Mouse (Mus musculus) thymus, adult 2 months (tissue): ENCODE measurements around the gene Apoa4. TPM values are rescaled to one million over a fixed set of nuclear protein-coding genes. Genes with fewer than 3 reads are reported as not detected.

Source experiments
- DNase-seq: peaks from one replicate; pipeline ENCODE4 v3.0.0; 2021
- H3K27ac ChIP-seq: fragments of 200-500 bp; 2 replicates; pipeline ENCODE4 v1.5.1; 2012; ENCODE audit warnings: low read length, control low read depth; ENCODE audit not compliant: control insufficient read depth, insufficient read depth
- H3K27me3 ChIP-seq: fragments of 200-500 bp; 2 replicates; pipeline ENCODE4 v1.6.1; 2012; ENCODE audit warnings: mild to moderate bottlenecking, low read length, moderate library complexity, mixed read lengths; ENCODE audit not compliant: control insufficient read depth, insufficient read depth
- H3K36me3 ChIP-seq: fragments of 200-500 bp; 2 replicates; pipeline ENCODE4 v1.6.1; 2012; ENCODE audit warnings: mild to moderate bottlenecking, low read length, moderate library complexity; ENCODE audit not compliant: control insufficient read depth, insufficient read depth
- H3K4me1 ChIP-seq: fragments of 200-500 bp; replicated peaks from 2 replicates; pipeline ENCODE4 v1.6.1; 2012; ENCODE audit warnings: low read length; ENCODE audit not compliant: control insufficient read depth, insufficient read depth
- H3K4me3 ChIP-seq: fragments of 200-500 bp; 2 replicates; pipeline ENCODE4 v1.5.1; 2012; ENCODE audit warnings: mild to moderate bottlenecking, low read length, control low read depth, moderate library complexity; ENCODE audit not compliant: control insufficient read depth, insufficient read depth
- CTCF ChIP-seq: fragments of 200-500 bp; IDR thresholded peaks from 2 replicates; pipeline ENCODE4 v1.5.1; 2012; ENCODE audit warnings: mild to moderate bottlenecking, control low read depth, low read length, moderate library complexity, borderline replicate concordance; ENCODE audit not compliant: control insufficient read depth, poor library complexity, insufficient read depth; ENCODE audit errors: extremely low read depth
- POLR2A ChIP-seq: fragments of 200-500 bp; IDR thresholded peaks from 2 replicates; pipeline ENCODE4 v1.6.1; 2012; ENCODE audit warnings: mild to moderate bottlenecking, low read length, control low read depth, moderate library complexity; ENCODE audit not compliant: control insufficient read depth, poor library complexity, insufficient read depth; ENCODE audit errors: extremely low read depth
- WGBS: fragments of 180-500 bp; shearing (Covaris S2); methylation state at CpG from one replicate; pipeline ENCODE4 v1.1.7; 2018; 5-methylcytosine and 5-hydroxymethylcytosine counted together
- polyA plus RNA-seq: library from polyadenylated mRNA; depleted of rRNA; stranded (reverse); fragments of >200 nt; gene quantifications from 2 replicates; pipeline ENCODE4 v1.2.3, GENCODE M21; 2012

Apoa4 gene
- polyA plus RNA-seq, 1 experiment, result 8.2 TPM

GRCm38 (mm10) chr9:46198461-46198860 lies 42.0 kb upstream of the Apoa4 start:
- Histone ChIP-seq H3K36me3 (peaks cover 63% of the 10 kb centered on the region), H3K27me3 (no peaks in the 10 kb centered on the region)
- DNase-seq, result no peak

DNA sequence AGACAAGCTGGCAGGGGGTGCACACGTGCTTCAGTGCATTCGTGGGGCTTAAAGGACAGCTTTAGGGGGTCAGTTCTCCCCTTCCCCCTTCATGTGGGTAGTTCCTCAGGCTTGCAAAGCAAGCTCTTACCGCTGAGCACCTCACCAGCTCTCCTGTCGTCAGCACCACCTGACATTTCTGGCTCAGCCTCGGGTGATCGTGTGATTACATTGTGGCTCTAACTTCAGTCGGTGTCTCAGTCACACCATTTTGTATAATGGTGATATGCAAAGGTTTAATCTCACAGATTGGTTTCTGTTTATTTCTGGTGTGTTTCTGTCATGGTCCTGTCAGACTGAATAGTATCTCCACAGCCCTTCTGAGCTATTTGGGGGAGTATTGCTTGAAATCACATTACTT lies 41.6 kb upstream of the Apoa4 start:
- Histone ChIP-seq H3K36me3 (peaks cover 63% of the 10 kb centered on the region), H3K27me3 (no peaks in the 10 kb centered on the region), H3K4me3 (no peak overlapping the region), H3K4me1 (peaks cover 3% of the 10 kb centered on the region; the same call in 1 of the 2 replicates), H3K27ac (no peak overlapping the region)
- no peak for DNase-seq
- WGBS, result 91% methylated on average over 7 of the region's 7 CpGs
- no peak for TF ChIP-seq POLR2A

More at GRCm38 (mm10) chr9:46198461-46198860, 42.0 kb upstream of the Apoa4 start:
- no peak for TF ChIP-seq POLR2A
- TF ChIP-seq CTCF, result no peak
- peaks cover 3% of the 10 kb centered on the region; the same call in 1 of the 2 replicates for H3K4me1 ChIP-seq
- 96% methylated on average over 9 of the region's 9 CpGs for WGBS
- H3K4me3 ChIP-seq, result no peak overlapping the region
- H3K27ac ChIP-seq, result no peak overlapping the region

GRCm38 (mm10) chr9:46199609-46200008 lies 40.9 kb upstream of the Apoa4 start:
- H3K27ac ChIP-seq, result no peak overlapping the region
- no peak for DNase-seq
- 93% methylated on average over 2 of the region's 2 CpGs for WGBS
- H3K36me3 ChIP-seq, result peaks cover 64% of the 10 kb centered on the region
- no peaks in the 10 kb centered on the region for H3K27me3 ChIP-seq
- peaks cover 3% of the 10 kb centered on the region; the same call in 1 of the 2 replicates for H3K4me1 ChIP-seq
- TF ChIP-seq CTCF (no peak), POLR2A (no peak)
- H3K4me3 ChIP-seq, result no peak overlapping the region

- Histone ChIP-seq H3K27me3 (no peaks in the 10 kb centered on the region), H3K36me3 (peaks cover 18% of the 10 kb centered on the region), H3K27ac (no peak overlapping the region), H3K4me1 (peaks cover 3% of the 10 kb centered on the region; the same call in 1 of the 2 replicates), H3K4me3 (no peak overlapping the region)
- TF ChIP-seq CTCF (no peak), POLR2A (no peak)
- WGBS, result 79% methylated on average over 10 of the region's 10 CpGs
- no peak for DNase-seq
These were observed 33.5 kb upstream of the Apoa4 start for GRCm38 (mm10) chr9:46206834-46207500.

- peaks cover 3% of the 10 kb centered on the region; the same call in 1 of the 2 replicates for H3K4me1 ChIP-seq
- peaks cover 18% of the 10 kb centered on the region for H3K36me3 ChIP-seq
- H3K27ac ChIP-seq, result no peak overlapping the region
- H3K27me3 ChIP-seq, result no peaks in the 10 kb centered on the region
- no peak for DNase-seq
- H3K4me3 ChIP-seq, result no peak overlapping the region
- TF ChIP-seq POLR2A (no peak), CTCF (no peak)
- WGBS, result 96% methylated on average over 6 of the region's 6 CpGs
These were observed 33.0 kb upstream of the Apoa4 start for GRCm38 (mm10) chr9:46207501-46207869.

DNA sequence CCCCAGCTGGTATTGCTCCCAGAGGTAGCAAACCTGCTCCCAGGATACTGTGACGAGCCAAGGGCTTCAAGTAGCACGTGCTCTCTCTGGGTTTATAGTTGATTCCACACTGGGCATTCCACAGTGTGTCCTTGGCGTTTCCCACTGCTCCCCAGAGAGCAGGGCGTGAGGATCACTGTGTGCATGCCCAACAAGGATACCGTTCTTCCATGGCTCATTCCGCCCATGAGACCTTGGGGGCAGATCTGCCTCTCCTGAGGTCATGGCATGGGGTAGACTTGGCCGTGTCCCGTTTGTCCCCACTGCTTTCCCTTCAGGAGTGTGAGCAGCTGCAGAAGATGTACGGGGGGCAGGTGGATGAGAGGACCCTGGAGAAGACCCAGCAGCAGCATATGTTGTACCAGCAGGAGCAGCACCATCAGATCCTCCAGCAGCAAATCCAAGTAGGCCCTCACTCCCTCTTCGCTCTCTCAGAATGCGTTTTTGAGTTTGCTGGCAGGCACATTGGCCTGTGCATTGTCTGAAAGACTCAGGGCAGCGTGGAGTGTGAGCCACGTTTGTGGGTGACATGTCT lies 32.0 kb upstream of the Apoa4 start:
- H3K4me3 ChIP-seq, result no peak overlapping the region
- TF ChIP-seq POLR2A (no peak), CTCF (no peak)
- H3K4me1 ChIP-seq, result no peaks in the 10 kb centered on the region
- WGBS, result 95% methylated on average over 13 of the region's 13 CpGs
- no peak overlapping the region for H3K27ac ChIP-seq
- H3K36me3 ChIP-seq, result peaks cover 16% of the 10 kb centered on the region
- no peak for DNase-seq
- H3K27me3 ChIP-seq, result no peaks in the 10 kb centered on the region
